Mouse (Mus musculus) megakaryocyte progenitor cell, adult 5-6 weeks (primary cell): ENCODE data around the gene Smim22. TPM values are rescaled to one million over a fixed set of nuclear protein-coding genes. Genes with fewer than 3 reads are reported as not detected.

ENCODE experiments used
- ATAC-seq: replicated peaks from 2 replicates; pipeline ENCODE4 v1.8.0; 2016; ENCODE audit warnings: mild to moderate bottlenecking, moderate TSS enrichment, inconsistent platforms; ENCODE audit not compliant: poor library complexity
- total RNA-seq, 2 experiments: library from RNA; stranded (forward) in 1 of 2; stranded (reverse) in 1 of 2; fragments of 157-497, 149-512 nt in 1 of 2; fragments of 200-1000 nt in 1 of 2; gene quantifications; 2 replicates each; pipeline versions ENCODE4 v1.2.3 to v1.2.4; 2015 to 2017

Smim22 gene
- total RNA-seq (2015) (not detected in 2 replicates), total RNA-seq (2017) (not detected in 2 replicates)

- no peak for ATAC-seq
Observed at GRCm38 (mm10) chr16:5007067-5007466, at the start of gene Smim22. Gene Smim22 (plus strand): TSS chr16:5007288.

DNA sequence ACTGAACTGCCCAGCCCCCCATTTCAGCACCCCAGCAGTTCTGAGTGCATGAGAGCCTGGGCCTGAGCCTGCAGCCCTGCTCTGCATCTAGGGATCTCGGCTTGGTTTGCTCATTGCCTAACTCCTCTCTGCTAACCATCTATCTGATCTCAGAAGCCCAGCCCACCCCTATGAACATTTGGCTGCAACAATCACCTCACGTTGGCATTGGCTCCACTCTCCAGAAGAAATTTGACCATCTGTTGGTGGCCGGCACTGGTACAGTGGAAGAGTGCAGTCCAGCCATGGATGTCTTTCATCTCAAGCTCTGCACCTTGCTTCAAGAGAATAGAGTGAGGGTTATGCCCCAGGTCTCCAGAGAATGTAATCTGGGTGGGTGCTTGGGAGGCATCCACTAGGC is 49.6 kb upstream of the Smim22 start:
- ATAC-seq = no peak

DNA sequence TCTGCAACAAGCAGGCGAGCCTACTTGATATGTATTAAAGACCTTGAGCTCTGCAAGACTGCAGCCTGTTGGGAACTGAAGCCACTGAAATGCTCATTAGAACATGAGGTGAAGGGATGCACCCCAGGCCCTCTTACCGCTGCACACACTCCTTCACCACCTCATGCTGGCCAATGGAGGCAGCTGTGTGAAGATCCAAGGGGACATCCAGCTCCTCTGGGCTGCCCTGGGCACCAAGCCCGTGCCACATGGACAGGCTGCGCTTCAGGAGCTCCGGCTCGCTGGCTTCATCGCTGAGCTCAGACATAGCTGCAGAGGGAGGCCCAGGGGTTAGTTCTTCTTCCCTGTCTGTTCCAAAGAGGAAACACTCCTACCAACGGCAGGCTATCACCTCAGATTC is 46.8 kb upstream of the Smim22 start:
- ATAC-seq = no peak

GRCm38 (mm10) chr16:4963346-4963745 is 43.7 kb upstream of the Smim22 start:
- no peak for ATAC-seq

- peak; percentile 91 for ATAC-seq
Observed at GRCm38 (mm10) chr16:4963797-4964709, 43.0 kb upstream of the Smim22 start, which contains the start of gene Anks3. Gene Anks3 (minus strand): TSS chr16:4964205.

- peak; percentile 2; the same call in 1 of the 2 replicates for ATAC-seq
Observed at GRCm38 (mm10) chr16:4964731-4965391, 42.2 kb upstream of the Smim22 start.

GRCm38 (mm10) chr16:4965392-4966129 is 41.5 kb upstream of the Smim22 start:
- no peak for ATAC-seq

DNA sequence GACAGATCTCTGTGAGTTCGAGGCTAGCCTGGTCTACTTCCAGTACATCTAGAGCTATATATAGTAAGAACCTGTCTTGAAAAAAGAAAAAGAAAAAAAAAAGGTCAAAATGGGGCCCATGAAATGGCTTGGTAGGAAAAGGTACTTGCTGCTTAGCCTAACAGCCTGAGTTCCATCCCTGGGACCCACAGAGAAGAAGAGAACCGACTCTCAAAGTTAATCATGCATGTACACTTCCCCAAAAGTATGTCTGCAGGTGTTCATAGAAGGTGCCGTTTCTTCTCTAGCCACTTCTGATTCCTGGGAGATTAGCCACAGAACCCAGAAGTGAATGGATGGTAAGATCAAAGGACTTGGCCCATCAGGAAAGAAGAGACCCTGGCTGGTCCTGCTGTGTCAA is 38.7 kb upstream of the Smim22 start:
- no peak for ATAC-seq

DNA sequence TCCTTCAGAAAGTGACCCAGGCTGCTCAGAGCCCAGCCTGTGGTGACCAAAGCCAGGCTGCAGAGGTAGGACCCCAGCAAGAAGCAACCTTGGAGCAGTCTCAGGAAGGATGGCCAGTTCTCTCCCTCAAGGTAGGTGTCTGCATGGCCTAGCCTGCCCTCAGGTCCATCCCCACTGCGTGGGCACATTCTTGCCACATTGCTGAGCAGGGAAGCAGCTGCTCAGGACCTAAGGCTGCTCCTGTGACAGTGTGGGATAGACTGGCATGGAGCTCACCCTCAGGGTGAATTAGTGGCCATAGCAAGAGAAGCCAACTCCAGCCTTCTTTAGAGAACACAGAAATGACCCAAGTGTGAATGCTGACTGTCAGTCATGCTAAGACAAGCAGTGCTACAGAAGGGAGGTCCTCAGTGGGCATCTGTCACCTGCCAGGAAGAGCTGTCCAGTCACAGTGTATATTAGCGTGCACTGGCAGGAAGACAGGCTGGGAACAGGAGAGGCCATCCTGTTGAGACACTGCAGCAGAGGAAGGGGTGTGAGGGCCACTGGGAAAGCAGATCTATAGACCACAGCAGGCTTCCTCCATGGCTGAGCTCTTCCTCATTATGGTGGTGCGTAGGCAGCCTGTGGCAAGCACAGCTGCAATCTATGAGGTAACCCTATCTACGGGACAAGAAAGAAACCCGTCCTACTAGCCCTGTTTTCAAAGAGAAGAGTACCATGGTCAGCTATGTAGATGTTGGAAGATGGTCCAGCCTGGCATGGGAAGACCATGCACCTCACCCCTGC is 37.8 kb upstream of the Smim22 start:
- peak; percentile 95 for ATAC-seq

DNA sequence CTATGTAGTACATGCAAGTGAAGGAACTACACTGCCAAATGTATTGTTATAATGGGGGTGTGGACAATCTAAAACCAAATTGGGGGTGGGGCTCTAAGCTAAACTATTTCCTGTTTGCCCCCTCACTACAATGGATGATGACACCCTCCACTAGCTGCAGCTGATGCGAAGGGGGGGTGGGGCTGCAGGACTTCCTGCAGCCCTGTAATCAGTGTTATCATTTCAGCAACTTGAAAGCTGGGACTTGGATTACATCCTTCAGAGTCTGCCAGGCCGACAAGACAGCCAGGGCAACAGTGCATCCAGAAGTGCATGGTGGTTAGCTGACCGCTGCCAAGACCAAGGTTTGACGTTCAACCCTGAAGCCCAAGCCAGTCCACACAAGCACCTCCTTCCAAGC is 35.5 kb upstream of the Smim22 start:
- ATAC-seq = no peak

- ATAC-seq = no peak
Observed at GRCm38 (mm10) chr16:4974521-4974920, 32.6 kb upstream of the Smim22 start.

GRCm38 (mm10) chr16:4976180-4976579 is 30.9 kb upstream of the Smim22 start:
- no peak for ATAC-seq

- peak; percentile 73 for ATAC-seq
Observed at GRCm38 (mm10) chr16:4978275-4979051, 28.6 kb upstream of the Smim22 start.

DNA sequence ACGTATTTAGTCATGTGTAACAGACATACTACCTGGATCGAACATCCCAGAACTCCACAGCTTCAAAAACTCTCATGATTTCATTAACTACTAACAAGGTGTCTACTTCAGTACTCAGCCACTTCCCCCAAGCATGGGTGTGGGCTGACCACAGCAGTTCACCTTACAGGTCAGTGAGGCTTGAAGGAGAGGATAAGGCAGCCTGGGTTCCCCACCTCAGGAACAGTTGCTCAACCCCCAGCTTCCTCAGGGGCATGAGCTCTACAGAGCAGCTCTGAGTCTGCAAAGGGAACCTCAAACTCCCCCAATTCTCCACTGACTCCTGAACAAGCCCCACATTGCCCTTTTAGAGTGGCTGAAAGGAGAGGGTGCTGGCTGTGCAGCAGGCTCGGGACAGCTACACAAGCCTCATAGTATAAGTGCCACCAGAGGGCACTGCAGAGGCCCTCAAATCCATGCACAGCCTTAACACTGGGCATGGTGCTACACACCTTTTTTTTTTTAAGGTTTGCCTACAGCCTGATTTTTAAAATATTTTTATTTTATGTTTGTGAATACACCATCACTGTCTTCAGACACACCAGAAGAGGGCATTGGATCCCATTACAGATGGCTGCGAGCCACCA is 27.2 kb upstream of the Smim22 start:
- peak; percentile 82 for ATAC-seq

GRCm38 (mm10) chr16:4984717-4985116 is 22.4 kb upstream of the Smim22 start:
- ATAC-seq = no peak

DNA sequence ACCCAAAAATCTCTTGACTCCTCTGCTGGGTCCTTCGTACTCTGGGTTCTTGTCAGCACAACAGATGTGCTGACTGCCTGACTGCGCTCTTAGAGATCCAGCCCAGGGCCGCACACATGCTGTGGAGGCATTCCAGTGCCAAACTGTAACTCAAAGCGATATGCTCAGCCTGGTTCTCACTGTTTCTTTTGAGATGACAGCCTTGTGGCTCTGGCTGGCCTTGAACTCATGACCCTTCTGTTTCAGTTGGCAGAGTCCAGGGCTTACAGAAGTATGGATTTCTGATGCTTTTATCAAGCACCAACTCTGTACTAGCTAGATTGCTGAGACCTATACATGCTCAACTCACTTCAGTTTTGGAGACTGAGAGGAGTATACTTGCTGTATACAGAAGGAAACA is 13.8 kb upstream of the Smim22 start:
- ATAC-seq = no peak

- ATAC-seq = no peak
Observed at GRCm38 (mm10) chr16:4997553-4997952, 9.5 kb upstream of the Smim22 start, which contains the start of gene Sept12. Gene Sept12 (minus strand): TSS chr16:4997852.

DNA sequence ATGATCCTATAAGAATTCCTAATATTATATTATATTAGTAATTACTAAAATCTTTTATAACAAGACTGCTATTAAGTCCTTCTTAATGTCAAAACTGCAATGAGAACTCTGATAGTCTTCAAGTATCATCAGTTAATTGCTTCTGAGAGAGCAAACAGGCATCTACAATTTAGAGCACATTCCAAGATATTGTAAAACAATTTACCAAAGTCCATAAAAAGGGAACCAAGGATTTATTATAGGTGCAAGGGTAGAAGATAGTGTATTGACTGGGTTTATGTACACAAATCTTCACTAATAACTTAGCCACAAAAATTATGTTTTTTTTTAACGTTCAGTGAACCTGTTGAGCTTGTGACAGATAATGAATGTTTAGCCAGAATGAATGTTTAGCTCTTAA is 8.1 kb upstream of the Smim22 start:
- no peak for ATAC-seq

DNA sequence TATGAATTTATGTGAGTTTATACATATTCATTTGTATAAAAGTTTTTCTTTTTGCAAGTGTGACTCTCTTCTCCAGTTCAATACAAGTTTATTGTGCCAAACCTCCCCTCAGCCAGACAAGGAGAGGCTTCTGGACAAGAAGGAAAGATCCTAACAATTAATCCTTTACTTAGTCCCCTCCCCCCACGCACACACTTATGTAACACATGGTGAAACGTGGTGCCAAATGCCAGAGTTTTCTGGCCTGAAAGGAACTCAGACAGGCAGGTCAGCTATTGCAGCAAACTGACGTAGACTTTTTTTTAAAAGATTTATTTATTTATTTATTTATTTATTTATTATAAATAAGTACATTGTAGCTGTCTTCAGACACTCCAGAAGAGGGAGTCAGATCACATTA is 6.5 kb upstream of the Smim22 start:
- no peak for ATAC-seq
